Comparison of ENCODE assay signal across 23 mouse cellular contexts in genomic region chr9:99835624-99836430, GRCm38 (mm10). TPM values are rescaled to one million over a fixed set of nuclear protein-coding genes. Genes with fewer than 3 reads are reported as not detected.
A peak's percentile ranks its signal among the peaks of the same experiment; 100 is the strongest.
DNase-seq lines count a peak whose midpoint lies in the region; ATAC-seq lines count a peak whose summit lies in the region.
"Had no signal": no experiment of that assay in that cellular context is flagged by ENCODE, and none has a peak within 500 bp of the region (broad histone marks: within the 10 kb centered on the region; RNA-seq: fewer than 3 reads in every experiment).

No protein-coding gene starts in this region.

- no peak overlapping the region for H3K4me3 ChIP-seq in hindbrain, embryonic 14.5 days (replicated peaks; ENCODE audit: low read length)
- H3K4me3 ChIP-seq: liver, embryonic 12.5 days had no signal

- 48% methylated on average over 11 of the region's 11 CpGs for WGBS in hindbrain, embryonic 14.5 days

- H3K36me3 ChIP-seq in hindbrain, embryonic 14.5 days (replicated peaks; ENCODE audit: control insufficient read depth, insufficient read depth), result no peaks in the 10 kb centered on the region
- H3K36me3 ChIP-seq: liver, embryonic 12.5 days had no signal

- no peak overlapping the region for H3K4me2 ChIP-seq in hindbrain, embryonic 14.5 days (replicated peaks)
- H3K4me2 ChIP-seq: liver, embryonic 12.5 days; lung, embryonic 14.5 days had no signal

- H3K9ac ChIP-seq in hindbrain, embryonic 14.5 days, result no peak overlapping the region
- H3K9ac ChIP-seq: liver, embryonic 12.5 days; lung, embryonic 14.5 days had no signal

- no peaks in the 10 kb centered on the region for H3K27me3 ChIP-seq in hindbrain, embryonic 14.5 days (ENCODE audit: control insufficient read depth, insufficient read depth, low read length)
- H3K27me3 ChIP-seq: liver, embryonic 12.5 days had no signal

- no peaks in the 10 kb centered on the region for H3K4me1 ChIP-seq in hindbrain, embryonic 14.5 days (replicated peaks; ENCODE audit: control insufficient read depth, insufficient read depth, low read length)
- H3K4me1 ChIP-seq: liver, embryonic 12.5 days had no signal

- no peaks in the 10 kb centered on the region for H3K9me3 ChIP-seq in hindbrain, embryonic 14.5 days (ENCODE audit: control insufficient read depth, low read length)
- H3K9me3 ChIP-seq: liver, embryonic 12.5 days had no signal

- peak; percentile 74; the same call in 1 of the 2 replicates for ATAC-seq in hindbrain, embryonic 14.5 days (ENCODE audit: low FRiP score)
- ATAC-seq: inflammation-experienced regulatory T-cells, adult 6 months; liver, embryonic 12.5 days; Patski had no signal

- no peak overlapping the region for H3K27ac ChIP-seq in hindbrain, embryonic 14.5 days
- H3K27ac ChIP-seq: liver, embryonic 12.5 days; macrophage; stomach, postnatal 0 days had no signal

- peak; percentile 3 to 8 for DNase-seq in left cerebral cortex, postnatal 14 days (ENCODE audit: low spot score in 2 of 2)
- DNase-seq in left cerebral cortex, adult 11 months (ENCODE audit: low spot score), result no peak
- peak; percentile 22 to 26 for DNase-seq in right cerebral cortex, postnatal 10 days (ENCODE audit: low spot score in 2 of 2)
- DNase-seq in right cerebral cortex, postnatal 14 days, result no peak
- DNase-seq in hindbrain, embryonic 14.5 days (ENCODE audit: low spot score), result no peak
- peak; percentile 4 for DNase-seq in right cerebral cortex, postnatal 4 days
- no peak for DNase-seq in heart, postnatal 10 days
- DNase-seq in urinary bladder, postnatal 4 days (ENCODE audit: low spot score in 2 of 2), result no peak
- DNase-seq: adrenal gland, postnatal 36 days; cerebellum, adult 9-11 months; heart, adult 18-20 months; kidney, adult 9 months; kidney, postnatal 36 days; lung, embryonic 14.5 days; retina, postnatal 1 day; thymus, postnatal 25 days had no signal

- intact Hi-C loops in left cerebral cortex, postnatal 14 days (cut with DNase I), result no loop called here
- intact Hi-C loops in heart, postnatal 10 days (cut with DNase I), result no loop called here

RNA-seq across cellular contexts. Expression of gene Sox14, which starts 40.1 kb away (rescaled TPM):
- total RNA-seq in left cerebral cortex, postnatal 14 days (2021), result not detected
- 9.8 and 9.9 TPM in 2 replicates for polyA plus RNA-seq in hindbrain, embryonic 14.5 days (2014; fragmentation: Nextera tagmentation; extraction: Ambion mirVana)
- total RNA-seq in heart, postnatal 10 days (2021), result not detected
- total RNA-seq: adrenal gland, postnatal 36 days; gastrocnemius, adult 18-20 months; heart, adult 18-20 months had no signal
- polyA plus RNA-seq: embryonic facial prominence, embryonic 14.5 days; inflammation-experienced regulatory T-cells, adult 6 months; liver, embryonic 12.5 days; macrophage; Patski; stomach, postnatal 0 days had no signal

Comparison
In these comparisons a context has a peak if more than half of its experiments do, and no peak if none do; other contexts are left out.
1. DNase-seq: peak in left cerebral cortex, postnatal 14 days (2 of 2), right cerebral cortex, postnatal 10 days (2 of 2) and right cerebral cortex, postnatal 4 days (single experiment); none in left cerebral cortex, adult 11 months (single experiment), right cerebral cortex, postnatal 14 days (single experiment), hindbrain, embryonic 14.5 days (single experiment), heart, postnatal 10 days (0 of 2) and urinary bladder, postnatal 4 days (0 of 2).